Mouse (Mus musculus) embryonic facial prominence, embryonic 12.5 days (tissue): Measurements from ENCODE around the gene Ces3a. TPM values are rescaled to one million over a fixed set of nuclear protein-coding genes. Genes with fewer than 3 reads are reported as not detected.
"Not testable (repeated sequence)": the region's sequence is repeated elsewhere in the genome, so short reads cannot be mapped to it uniquely, and the experiment has no call there.

Source experiments
- ATAC-seq: fragments of 200-750 bp; cut with Nextera tagmentation; 2 replicates; pipeline ENCODE4 v1.8.0; 2017; ENCODE audit not compliant: insufficient number of reproducible peaks, insufficient read depth, low FRiP score, low TSS enrichment
- H3K27ac ChIP-seq: fragments of 300-500 bp; sonication (generic); 2 replicates; pipeline ENCODE4 v1.5.1; 2016; ENCODE audit warnings: mild to moderate bottlenecking
- H3K27me3 ChIP-seq: fragments of 300-500 bp; sonication (generic); 2 replicates; pipeline ENCODE4 v1.6.1; 2016; ENCODE audit warnings: mild to moderate bottlenecking, moderate library complexity
- H3K36me3 ChIP-seq: fragments of 300-500 bp; sonication (generic); 2 replicates; pipeline ENCODE4 v1.6.1; 2016; ENCODE audit warnings: mild to moderate bottlenecking
- H3K4me1 ChIP-seq: fragments of 300-500 bp; sonication (generic); 2 replicates; pipeline ENCODE4 v1.6.1; 2016
- H3K4me2 ChIP-seq: fragments of 300-500 bp; sonication (generic); replicated peaks from 2 replicates; pipeline ENCODE4 v1.6.1; 2016; ENCODE audit warnings: mild to moderate bottlenecking, moderate library complexity
- H3K4me3 ChIP-seq: fragments of 300-500 bp; sonication (generic); 2 replicates; pipeline ENCODE4 v1.5.1; 2016; ENCODE audit warnings: mild to moderate bottlenecking
- H3K9ac ChIP-seq: fragments of 300-500 bp; sonication (generic); 2 replicates; pipeline ENCODE4 v1.6.1; 2016; ENCODE audit warnings: mild to moderate bottlenecking, moderate library complexity
- H3K9me3 ChIP-seq: fragments of 300-500 bp; sonication (generic); 2 replicates; pipeline ENCODE4 v1.6.1; 2016; ENCODE audit warnings: mild to moderate bottlenecking, moderate library complexity
- WGBS: fragments of 180-500 bp; shearing (Covaris S2); methylation state at CpG from one replicate; pipeline ENCODE4 v1.1.7; 2016; 5-methylcytosine and 5-hydroxymethylcytosine counted together
- polyA plus RNA-seq: library from polyadenylated mRNA; unstranded; fragments of >200 nt; fragmentation: Nextera tagmentation; extraction: Ambion mirVana; gene quantifications from 2 replicates; pipeline ENCODE4 v1.2.1, GENCODE M21; 2016

Gene Ces3a
- polyA plus RNA-seq, 1 experiment from 2014 or later: not detected

GRCm38 (mm10) chr8:105060056-105060455 is 11.7 kb downstream of the Ces3a start:
- no peak overlapping the region for H3K27ac ChIP-seq
- no peaks in the 10 kb centered on the region for H3K4me1 ChIP-seq
- H3K4me2 ChIP-seq: no peak overlapping the region
- peaks cover 2% of the 10 kb centered on the region; the same call in 1 of the 2 replicates for H3K9me3 ChIP-seq
- no peak overlapping the region for H3K4me3 ChIP-seq
- ATAC-seq: no peak
- H3K36me3 ChIP-seq: no peaks in the 10 kb centered on the region
- H3K27me3 ChIP-seq: no peaks in the 10 kb centered on the region
- no peak overlapping the region for H3K9ac ChIP-seq

GRCm38 (mm10) chr8:105066761-105067160 is 18.4 kb downstream of the Ces3a start:
- no peak overlapping the region for H3K9ac ChIP-seq
- no peaks in the 10 kb centered on the region for H3K27me3 ChIP-seq
- no peak overlapping the region for H3K4me2 ChIP-seq
- 0% methylated on average over 1 of the region's 1 CpGs for WGBS
- no peak overlapping the region for H3K4me3 ChIP-seq
- no peak for ATAC-seq
- peaks cover 2% of the 10 kb centered on the region; the same call in 1 of the 2 replicates for H3K9me3 ChIP-seq
- H3K4me1 ChIP-seq: no peaks in the 10 kb centered on the region
- H3K27ac ChIP-seq: no peak overlapping the region
- no peaks in the 10 kb centered on the region for H3K36me3 ChIP-seq

GRCm38 (mm10) chr8:105067905-105068304 is 19.5 kb downstream of the Ces3a start:
- not testable (repeated sequence) for H3K27ac ChIP-seq, H3K4me2 ChIP-seq, H3K9ac ChIP-seq, H3K9me3 ChIP-seq, H3K27me3 ChIP-seq, ATAC-seq, H3K4me1 ChIP-seq, H3K36me3 ChIP-seq, H3K4me3 ChIP-seq
- WGBS: 73% methylated on average over 7 of the region's 7 CpGs

GRCm38 (mm10) chr8:105068971-105069370 is 20.6 kb downstream of the Ces3a start:
- no peaks in the 10 kb centered on the region for H3K27me3 ChIP-seq
- ATAC-seq: no peak
- H3K36me3 ChIP-seq: no peaks in the 10 kb centered on the region
- no peak overlapping the region for H3K4me2 ChIP-seq
- H3K4me3 ChIP-seq: no peak overlapping the region
- no peaks in the 10 kb centered on the region for H3K4me1 ChIP-seq
- peaks cover 2% of the 10 kb centered on the region; the same call in 1 of the 2 replicates for H3K9me3 ChIP-seq
- no peak overlapping the region for H3K9ac ChIP-seq
- H3K27ac ChIP-seq: no peak overlapping the region

GRCm38 (mm10) chr8:105076601-105077000 is 28.2 kb downstream of the Ces3a start:
- Histone ChIP-seq H3K9me3 (no peaks in the 10 kb centered on the region), H3K4me3 (no peak overlapping the region), H3K4me2 (no peak overlapping the region), H3K4me1 (no peaks in the 10 kb centered on the region), H3K27me3 (no peaks in the 10 kb centered on the region), H3K27ac (no peak overlapping the region), H3K36me3 (no peaks in the 10 kb centered on the region), H3K9ac (no peak overlapping the region)
- ATAC-seq: no peak
- 92% methylated on average over 4 of the region's 4 CpGs for WGBS

GRCm38 (mm10) chr8:105077071-105077470 is 28.7 kb downstream of the Ces3a start:
- ATAC-seq: no peak
- H3K9ac ChIP-seq: no peak overlapping the region
- no peak overlapping the region for H3K4me3 ChIP-seq
- H3K27me3 ChIP-seq: no peaks in the 10 kb centered on the region
- H3K27ac ChIP-seq: no peak overlapping the region
- WGBS: 77% methylated on average over 6 of the region's 6 CpGs
- H3K36me3 ChIP-seq: no peaks in the 10 kb centered on the region
- no peak overlapping the region for H3K4me2 ChIP-seq
- H3K9me3 ChIP-seq: no peaks in the 10 kb centered on the region
- H3K4me1 ChIP-seq: no peaks in the 10 kb centered on the region

- Histone ChIP-seq H3K4me3 (no peak overlapping the region), H3K36me3 (no peaks in the 10 kb centered on the region), H3K4me1 (no peaks in the 10 kb centered on the region), H3K9me3 (no peaks in the 10 kb centered on the region), H3K27ac (no peak overlapping the region), H3K27me3 (no peaks in the 10 kb centered on the region), H3K9ac (no peak overlapping the region), H3K4me2 (no peak overlapping the region)
- WGBS: 81% methylated on average over 5 of the region's 5 CpGs
- no peak for ATAC-seq
Observed at GRCm38 (mm10) chr8:105078591-105078990, 30.2 kb downstream of the Ces3a start.

GRCm38 (mm10) chr8:105080814-105081336 is 32.5 kb downstream of the Ces3a start:
- no peak overlapping the region for H3K4me2 ChIP-seq
- no peaks in the 10 kb centered on the region for H3K36me3 ChIP-seq
- no peaks in the 10 kb centered on the region for H3K4me1 ChIP-seq
- H3K4me3 ChIP-seq: no peak overlapping the region
- no peak overlapping the region for H3K27ac ChIP-seq
- H3K9ac ChIP-seq: no peak overlapping the region
- no peak for ATAC-seq
- WGBS: 72% methylated on average over 5 of the region's 5 CpGs
- no peaks in the 10 kb centered on the region for H3K9me3 ChIP-seq
- no peaks in the 10 kb centered on the region for H3K27me3 ChIP-seq

GRCm38 (mm10) chr8:105083449-105084050 is 35.1 kb downstream of the Ces3a start, which contains the start of gene Ces3b:
Ces3b (plus strand) TSS chr8:105083753.
- ATAC-seq: no peak
- 79% methylated on average over 7 of the region's 7 CpGs for WGBS
- Histone ChIP-seq H3K4me3 (no peak within 1 kb of the TSS), H3K27ac (no peak within 1 kb of the TSS), H3K27me3 (no peaks in the 10 kb centered on the region), H3K9ac (no peak within 1 kb of the TSS), H3K4me2 (no peak within 1 kb of the TSS), H3K4me1 (no peaks in the 10 kb centered on the region), H3K36me3 (no peaks in the 10 kb centered on the region), H3K9me3 (no peaks in the 10 kb centered on the region)

- H3K4me3 ChIP-seq, H3K9ac ChIP-seq, H3K27me3 ChIP-seq, H3K27ac ChIP-seq, H3K4me2 ChIP-seq, ATAC-seq, H3K9me3 ChIP-seq, H3K36me3 ChIP-seq, H3K4me1 ChIP-seq: not testable (repeated sequence)
- 85% methylated on average over 5 of the region's 5 CpGs for WGBS
Observed at GRCm38 (mm10) chr8:105088166-105088565, 39.8 kb downstream of the Ces3a start.

GRCm38 (mm10) chr8:105088581-105088980 is 40.2 kb downstream of the Ces3a start:
- no peaks in the 10 kb centered on the region for H3K4me1 ChIP-seq
- no peak overlapping the region for H3K4me3 ChIP-seq
- H3K36me3 ChIP-seq: no peaks in the 10 kb centered on the region
- H3K27me3 ChIP-seq: no peaks in the 10 kb centered on the region
- no peak overlapping the region for H3K4me2 ChIP-seq
- H3K9me3 ChIP-seq: no peaks in the 10 kb centered on the region
- H3K27ac ChIP-seq: no peak overlapping the region
- 71% methylated on average over 4 of the region's 4 CpGs for WGBS
- no peak overlapping the region for H3K9ac ChIP-seq
- no peak for ATAC-seq

- no peaks in the 10 kb centered on the region for H3K4me1 ChIP-seq
- no peaks in the 10 kb centered on the region for H3K27me3 ChIP-seq
- H3K4me2 ChIP-seq: no peak overlapping the region
- H3K4me3 ChIP-seq: no peak overlapping the region
- no peaks in the 10 kb centered on the region for H3K9me3 ChIP-seq
- ATAC-seq: no peak
- H3K9ac ChIP-seq: no peak overlapping the region
- no peak overlapping the region for H3K27ac ChIP-seq
- H3K36me3 ChIP-seq: no peaks in the 10 kb centered on the region
- WGBS: 79% methylated on average over 3 of the region's 3 CpGs
Observed at GRCm38 (mm10) chr8:105093992-105094391, 45.6 kb downstream of the Ces3a start.
